Mouse (Mus musculus) liver, postnatal 0 days (tissue): ENCODE data around the gene Fam228b.

ENCODE experiments used
- CTCF ChIP-seq: sonication (generic); IDR thresholded peaks from 2 replicates; pipeline ENCODE4 v1.5.1; 2016; ENCODE audit warnings: antibody characterized with exemption, low read depth
- EP300 ChIP-seq: IDR thresholded peaks from 2 replicates; pipeline ENCODE4 v1.6.1; 2016; ENCODE audit warnings: antibody characterized with exemption, low read depth, mild to moderate bottlenecking

DNA sequence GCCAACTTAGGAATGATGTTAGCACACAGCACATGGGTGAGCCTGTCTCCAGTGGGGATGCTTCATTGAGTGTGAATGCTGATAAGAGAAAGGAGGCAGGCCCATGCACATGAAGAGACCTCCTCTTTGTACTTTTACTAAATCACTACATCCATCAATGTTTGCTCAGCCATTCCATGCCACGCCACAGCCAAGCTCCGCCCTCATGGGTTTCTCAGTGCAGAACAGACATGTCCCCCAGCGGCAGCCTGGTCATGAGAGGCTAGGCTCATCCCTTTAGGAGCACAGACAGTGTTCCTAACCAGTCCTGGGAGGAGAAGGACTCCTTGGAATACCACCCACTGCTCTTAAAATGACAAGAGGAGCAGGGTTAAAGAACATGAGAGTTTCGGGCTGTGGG is 37.4 kb downstream of the Fam228b start:
- no peak for TF ChIP-seq CTCF
- no peak for TF ChIP-seq EP300
